Mouse (Mus musculus) intestine, postnatal 0 days (tissue): ENCODE results near the gene Gm14296. TPM values are rescaled to one million over a fixed set of nuclear protein-coding genes. Genes with fewer than 3 reads are reported as not detected.
"Not testable (repeated sequence)": the region's sequence is repeated elsewhere in the genome, so short reads cannot be mapped to it uniquely, and the experiment has no call there.

Source experiments
- ATAC-seq: fragments of 200-750 bp; cut with Nextera tagmentation; 2 replicates; pipeline ENCODE4 v1.8.0; 2017; ENCODE audit warnings: mild to moderate bottlenecking, moderate TSS enrichment, moderate library complexity
- H3K27ac ChIP-seq: fragments of 300-500 bp; sonication (generic); 2 replicates; pipeline ENCODE4 v1.5.1; 2014; ENCODE audit warnings: mild to moderate bottlenecking, low read depth, low read length, moderate library complexity
- H3K27me3 ChIP-seq: fragments of 300-500 bp; sonication (generic); replicated peaks from 2 replicates; pipeline ENCODE4 v1.6.1; 2014; ENCODE audit warnings: low read length, mixed read lengths; ENCODE audit not compliant: control insufficient read depth, insufficient read depth
- H3K36me3 ChIP-seq: fragments of 300-500 bp; sonication (generic); 2 replicates; pipeline ENCODE4 v1.6.1; 2014; ENCODE audit warnings: mild to moderate bottlenecking, moderate library complexity; ENCODE audit not compliant: control insufficient read depth, insufficient read depth
- H3K4me1 ChIP-seq: fragments of 300-500 bp; sonication (generic); replicated peaks from 2 replicates; pipeline ENCODE4 v1.6.1; 2014; ENCODE audit warnings: antibody characterized with exemption, low read length, mixed read lengths; ENCODE audit not compliant: control insufficient read depth, insufficient read depth
- H3K4me2 ChIP-seq: fragments of 300-500 bp; sonication (generic); replicated peaks from 2 replicates; pipeline ENCODE4 v1.6.1; 2014; ENCODE audit warnings: low read depth, mild to moderate bottlenecking, moderate library complexity
- H3K4me3 ChIP-seq: fragments of 300-500 bp; sonication (generic); 2 replicates; pipeline ENCODE4 v1.5.1; 2014; ENCODE audit warnings: low read depth, low read length
- H3K9ac ChIP-seq: fragments of 300-500 bp; sonication (generic); 2 replicates; pipeline ENCODE4 v1.6.1; 2014; ENCODE audit warnings: mild to moderate bottlenecking, low read depth, low read length
- H3K9me3 ChIP-seq: fragments of 300-500 bp; sonication (generic); 2 replicates; pipeline ENCODE4 v1.6.1; 2016; ENCODE audit warnings: mixed run types; ENCODE audit not compliant: control insufficient read depth
- WGBS: fragments of 180-500 bp; shearing (Covaris S2); extraction: QIAGEN DNeasy Blood & Tissue Kit; methylation state at CpG from one replicate; pipeline ENCODE4 v1.1.7; 2014; 5-methylcytosine and 5-hydroxymethylcytosine counted together
- polyA plus RNA-seq: library from polyadenylated mRNA; unstranded; fragments of >200 nt; fragmentation: Nextera tagmentation; extraction: Ambion mirVana; gene quantifications from 2 replicates; pipeline ENCODE4 v1.2.1, GENCODE M21; 2015

Gene Gm14296
- 4.1 and 4.2 TPM in 2 replicates for polyA plus RNA-seq

- not testable (repeated sequence) for H3K4me2 ChIP-seq, H3K4me1 ChIP-seq, H3K9me3 ChIP-seq, H3K36me3 ChIP-seq, H3K27me3 ChIP-seq, H3K9ac ChIP-seq, H3K27ac ChIP-seq, H3K4me3 ChIP-seq, ATAC-seq
- WGBS = no CpG with 5 or more reads among the region's 2 CpGs
These were observed at the start of gene Gm14296 for GRCm38 (mm10) chr2:176927709-176928108. Gm14296 (minus strand) TSS chr2:176927809.

GRCm38 (mm10) chr2:176905464-176905863, 22.1 kb downstream of the Gm14296 start:
- not testable (repeated sequence) for H3K9ac ChIP-seq, H3K4me1 ChIP-seq, H3K27ac ChIP-seq, H3K4me3 ChIP-seq, H3K36me3 ChIP-seq, H3K27me3 ChIP-seq, H3K9me3 ChIP-seq, ATAC-seq, H3K4me2 ChIP-seq
- no CpG with 5 or more reads among the region's 1 CpGs for WGBS

Other genes starting within 250 kb of the Gm14296 start
- 14.1 and 14.7 TPM in 2 replicates for gene Gm14305, start 219.5 kb downstream of the Gm14296 start, polyA plus RNA-seq
- gene Gm14295, start 129.2 kb downstream of the Gm14296 start, polyA plus RNA-seq = 9.4 and 13.4 TPM in 2 replicates
- gene Gm14408, start 96.7 kb downstream of the Gm14296 start, polyA plus RNA-seq = not detected in 2 replicates
- 3.6 and 6.2 TPM in 2 replicates for gene Gm14419, start 73.1 kb upstream of the Gm14296 start, polyA plus RNA-seq
- gene Gm14401, start 146.5 kb upstream of the Gm14296 start, polyA plus RNA-seq = 0.12 TPM in 1 of 2 replicates, not detected in the other